Mouse (Mus musculus): ENCODE data around the gene Aff3.

The Aff3 gene

GRCm38 (mm10) chr1:38239516-38239915 lies 425.2 kb downstream of the Aff3 start:
- in situ Hi-C loops (cut with MseI, MboI) = no loop called here

GRCm38 (mm10) chr1:38237831-38238230 lies 426.9 kb downstream of the Aff3 start:
- in situ Hi-C loops (cut with MseI, MboI) = no loop called here

GRCm38 (mm10) chr1:38237027-38237787 lies 427.5 kb downstream of the Aff3 start:
- in situ Hi-C loops (cut with MseI, MboI) = no loop called here

GRCm38 (mm10) chr1:38233121-38233520 lies 431.6 kb downstream of the Aff3 start:
- in situ Hi-C loops (cut with MseI, MboI) = no loop called here

- in situ Hi-C loops (cut with MseI, MboI) = no loop called here
Measured at GRCm38 (mm10) chr1:38230041-38230440, 434.7 kb downstream of the Aff3 start.

GRCm38 (mm10) chr1:38228806-38229205 lies 435.9 kb downstream of the Aff3 start:
- in situ Hi-C loops (cut with MseI, MboI) = no loop called here

- in situ Hi-C loops (cut with MseI, MboI) = no loop called here
Measured at GRCm38 (mm10) chr1:38225166-38225565, 439.6 kb downstream of the Aff3 start.

- in situ Hi-C loops (cut with MseI, MboI) = no loop called here
Measured at GRCm38 (mm10) chr1:38222160-38222559, 442.6 kb downstream of the Aff3 start.

- in situ Hi-C loops (cut with MseI, MboI) = no loop called here
Measured at GRCm38 (mm10) chr1:38221431-38221830, 443.3 kb downstream of the Aff3 start.

- in situ Hi-C loops (cut with MseI, MboI) = no loop called here
Measured at GRCm38 (mm10) chr1:38217912-38218795, 446.6 kb downstream of the Aff3 start.

GRCm38 (mm10) chr1:38217098-38217497 lies 447.7 kb downstream of the Aff3 start:
- in situ Hi-C loops (cut with MseI, MboI) = no loop called here

- in situ Hi-C loops (cut with MseI, MboI) = no loop called here
Measured at GRCm38 (mm10) chr1:38213377-38213776, 451.4 kb downstream of the Aff3 start.

- in situ Hi-C loops (cut with MseI, MboI) = no loop called here
Measured at GRCm38 (mm10) chr1:38212386-38212785, 452.4 kb downstream of the Aff3 start.

- in situ Hi-C loops (cut with MseI, MboI) = loop anchor here (10.0 kb wide), 2 partner anchors 572 to 582 kb away; no protein-coding TSS in a partner anchor
Measured at GRCm38 (mm10) chr1:38202475-38203183, 462.1 kb downstream of the Aff3 start.

- in situ Hi-C loops (cut with MseI, MboI) = loop anchor here (10.0 kb wide), 2 partner anchors 573 to 583 kb away; no protein-coding TSS in a partner anchor
Measured at GRCm38 (mm10) chr1:38201796-38202195, 463.0 kb downstream of the Aff3 start.

GRCm38 (mm10) chr1:38199669-38200635 lies 464.8 kb downstream of the Aff3 start:
- in situ Hi-C loops (cut with MseI, MboI) = loop anchor here (10.0 kb wide), 2 partner anchors 575 to 585 kb away; no protein-coding TSS in a partner anchor

GRCm38 (mm10) chr1:38198393-38199029 lies 466.2 kb downstream of the Aff3 start:
- in situ Hi-C loops (cut with MseI, MboI) = no loop called here

- in situ Hi-C loops (cut with MseI, MboI) = no loop called here
Measured at GRCm38 (mm10) chr1:38197145-38197682, 467.5 kb downstream of the Aff3 start.

- in situ Hi-C loops (cut with MseI, MboI) = no loop called here
Measured at GRCm38 (mm10) chr1:38195721-38196120, 469.0 kb downstream of the Aff3 start.

- in situ Hi-C loops (cut with MseI, MboI) = no loop called here
Measured at GRCm38 (mm10) chr1:38186227-38186545, 478.6 kb downstream of the Aff3 start.
